Mouse (Mus musculus): ENCODE results near the gene Akap7.
A peak's percentile ranks its signal among the peaks of the same experiment; 100 is the strongest.
"Not testable (repeated sequence)": the region's sequence is repeated elsewhere in the genome, so short reads cannot be mapped to it uniquely, and the experiment has no call there.

The Akap7 gene

GRCm38 (mm10) chr10:25198575-25198974 lies 109.1 kb downstream of the Akap7 start:
- no peak for DNase-seq (ENCODE audit: extremely low read depth, low read depth, low spot score)

GRCm38 (mm10) chr10:25198048-25198447 lies 109.6 kb downstream of the Akap7 start:
- no peak for DNase-seq (ENCODE audit: extremely low read depth, low read depth, low spot score)

DNA sequence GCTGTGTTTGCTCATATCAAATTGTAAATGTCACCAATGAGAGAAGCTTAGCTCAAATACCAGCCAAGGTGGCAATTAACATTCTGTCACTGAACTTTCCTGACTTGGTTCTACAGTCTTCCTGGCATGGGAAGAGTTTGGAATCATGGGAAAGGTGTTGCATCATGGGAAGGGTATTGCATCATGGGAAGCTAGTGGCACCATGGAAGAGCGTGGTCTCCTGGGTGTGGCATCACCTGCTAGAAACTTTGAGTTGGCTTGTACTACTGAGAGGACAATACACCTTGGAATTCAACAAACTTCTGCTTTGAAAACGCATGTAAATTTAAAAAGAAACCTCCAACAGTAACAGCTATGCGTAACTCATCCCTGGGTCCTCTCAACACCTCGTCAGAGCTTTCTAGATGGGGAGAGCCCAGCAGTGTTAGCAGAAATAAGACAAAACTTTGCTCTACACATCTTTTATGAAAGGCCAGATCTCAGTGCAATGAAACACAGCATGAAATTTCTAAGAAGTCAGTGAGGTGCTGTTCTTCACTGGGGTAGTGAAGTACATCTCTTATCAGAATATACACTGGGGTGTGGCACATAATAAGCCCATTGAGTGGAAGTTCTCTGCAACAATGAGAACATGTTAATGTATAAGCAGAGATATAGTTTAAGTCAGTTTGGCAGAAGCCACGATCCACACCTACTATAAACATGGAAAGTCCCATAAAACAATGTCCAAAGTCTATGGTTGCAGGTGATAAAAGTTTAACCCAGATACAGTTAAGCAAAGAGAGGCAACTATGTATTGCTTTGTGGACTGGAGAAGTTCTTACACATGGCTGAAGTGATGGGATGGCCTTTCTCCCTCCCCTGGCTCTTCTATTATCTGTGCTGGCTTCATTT lies 115.2 kb downstream of the Akap7 start:
- no peak for DNase-seq (ENCODE audit: extremely low read depth, low read depth, low spot score)

DNA sequence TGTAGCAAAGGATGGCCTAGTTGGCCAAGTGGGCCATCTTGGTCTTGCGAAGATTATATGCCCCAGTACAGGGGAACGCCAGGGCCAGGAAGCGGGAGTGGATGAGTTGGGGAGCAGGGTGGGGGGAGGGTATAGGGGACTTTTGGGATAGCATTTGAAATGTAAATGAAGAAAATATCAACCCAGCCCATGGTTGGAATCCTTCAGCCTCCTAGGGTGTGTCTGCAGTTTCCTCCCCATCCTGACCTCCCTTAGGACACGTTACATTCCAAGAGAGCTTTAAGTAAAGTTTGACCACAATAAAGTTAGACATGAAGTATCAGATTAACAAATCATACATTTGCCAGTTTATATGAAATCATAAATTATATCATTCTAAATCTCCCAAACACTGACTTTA lies 116.5 kb downstream of the Akap7 start:
- DNase-seq (ENCODE audit: extremely low read depth, low read depth, low spot score): no peak

GRCm38 (mm10) chr10:25186240-25186639 lies 121.4 kb downstream of the Akap7 start:
- DNase-seq (ENCODE audit: extremely low read depth, low read depth, low spot score): not testable (repeated sequence)

GRCm38 (mm10) chr10:25185691-25186090 lies 122.0 kb downstream of the Akap7 start:
- DNase-seq (ENCODE audit: extremely low read depth, low read depth, low spot score): no peak

DNA sequence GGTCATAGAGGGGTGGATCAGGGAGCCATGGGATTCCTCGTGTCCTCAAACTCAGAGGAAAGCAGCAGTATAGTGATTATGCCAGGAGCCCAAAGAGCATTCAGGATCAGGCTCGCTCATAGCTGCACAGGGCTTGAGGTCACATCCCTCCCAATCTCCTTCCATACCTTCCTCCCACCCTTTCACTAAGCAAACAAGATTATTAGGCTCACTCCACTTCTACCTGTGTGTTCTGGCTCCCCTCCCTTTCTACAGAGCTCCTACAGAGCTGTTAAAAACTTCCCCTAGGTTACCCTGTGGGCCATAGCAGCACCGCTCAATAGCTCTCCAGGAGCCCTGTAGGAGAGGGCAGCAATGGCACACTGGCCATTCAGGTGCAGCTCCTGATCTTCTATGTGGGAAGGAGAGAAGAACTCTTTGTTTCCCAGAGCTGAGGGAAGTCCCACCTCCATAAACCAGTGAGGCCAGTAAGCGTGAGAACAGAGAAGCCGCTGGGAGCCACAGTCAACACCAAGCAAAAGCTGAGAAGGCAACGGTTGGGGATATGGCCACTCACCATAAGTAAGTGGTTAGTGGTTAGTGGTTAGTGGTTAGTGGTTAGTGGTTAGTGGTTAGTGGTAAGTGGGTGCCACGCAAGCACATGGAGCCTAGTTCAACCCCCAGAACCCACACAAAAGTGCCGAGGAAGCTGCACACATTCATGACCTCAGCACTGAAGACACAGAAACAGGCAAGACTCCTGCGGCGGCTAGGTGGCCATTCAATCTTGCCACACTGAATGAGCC lies 122.7 kb downstream of the Akap7 start:
- no peak for DNase-seq (ENCODE audit: extremely low read depth, low read depth, low spot score)

DNA sequence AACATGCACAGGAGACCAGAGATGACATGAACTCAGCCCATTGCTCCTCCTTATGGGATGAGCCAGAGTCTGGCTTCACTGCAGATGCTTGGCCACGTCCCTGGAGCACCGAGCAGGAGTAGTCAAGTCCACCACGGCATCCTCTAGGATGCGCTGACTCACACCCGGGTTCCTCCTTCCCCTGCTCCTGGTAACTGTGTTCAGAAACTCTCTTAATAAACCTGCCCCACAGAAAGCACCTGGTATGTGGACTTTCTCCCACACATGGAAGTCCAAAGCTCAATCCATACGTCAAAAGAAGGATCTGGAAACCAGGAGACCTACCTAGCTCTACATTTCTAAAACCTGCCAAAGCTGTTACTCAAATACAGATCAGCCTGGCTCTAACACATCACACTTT lies 124.4 kb downstream of the Akap7 start:
- no peak for DNase-seq (ENCODE audit: extremely low read depth, low read depth, low spot score)

DNA sequence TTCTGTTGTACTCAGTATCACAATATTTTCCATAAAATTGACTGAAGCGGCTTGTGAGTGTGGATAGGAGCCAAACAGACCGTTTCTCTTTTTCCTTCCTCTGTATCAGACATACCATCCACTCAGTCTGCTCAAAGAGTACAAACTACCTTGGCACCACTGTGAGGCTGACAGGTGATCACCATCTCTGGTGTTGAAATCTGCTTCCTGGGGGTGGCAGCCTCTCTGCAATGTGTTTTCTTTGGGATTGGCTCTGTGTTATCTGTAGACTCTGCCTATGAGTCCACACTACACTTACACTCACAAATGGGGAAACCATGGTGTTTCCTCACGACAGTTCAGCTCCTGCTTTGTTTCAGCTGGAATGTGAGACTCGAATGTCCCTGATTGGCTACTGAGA lies 128.6 kb downstream of the Akap7 start:
- peak; percentile 16 for DNase-seq (ENCODE audit: extremely low read depth, low read depth, low spot score)

- DNase-seq (ENCODE audit: extremely low read depth, low read depth, low spot score): no peak
These were observed 130.4 kb downstream of the Akap7 start for GRCm38 (mm10) chr10:25177270-25177669.

DNA sequence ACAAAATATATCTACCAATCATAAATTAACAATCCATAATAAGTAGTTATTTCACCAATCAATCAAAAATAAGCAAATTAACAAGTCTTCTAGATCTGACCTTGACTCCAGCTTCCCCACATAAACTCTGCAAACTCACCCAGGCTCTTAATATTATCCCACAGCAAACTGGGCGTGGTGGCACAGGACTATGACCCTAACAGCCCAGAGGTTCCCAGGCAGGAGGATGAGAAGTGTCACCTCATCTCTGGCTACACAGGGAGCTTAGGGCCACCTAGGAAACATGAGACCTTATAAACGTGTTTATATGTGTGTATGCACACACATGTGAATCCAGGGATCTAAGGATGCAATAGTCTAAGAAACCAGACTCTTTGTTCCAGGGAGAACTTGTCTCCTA lies 132.8 kb downstream of the Akap7 start:
- no peak for DNase-seq (ENCODE audit: extremely low read depth, low read depth, low spot score)

DNA sequence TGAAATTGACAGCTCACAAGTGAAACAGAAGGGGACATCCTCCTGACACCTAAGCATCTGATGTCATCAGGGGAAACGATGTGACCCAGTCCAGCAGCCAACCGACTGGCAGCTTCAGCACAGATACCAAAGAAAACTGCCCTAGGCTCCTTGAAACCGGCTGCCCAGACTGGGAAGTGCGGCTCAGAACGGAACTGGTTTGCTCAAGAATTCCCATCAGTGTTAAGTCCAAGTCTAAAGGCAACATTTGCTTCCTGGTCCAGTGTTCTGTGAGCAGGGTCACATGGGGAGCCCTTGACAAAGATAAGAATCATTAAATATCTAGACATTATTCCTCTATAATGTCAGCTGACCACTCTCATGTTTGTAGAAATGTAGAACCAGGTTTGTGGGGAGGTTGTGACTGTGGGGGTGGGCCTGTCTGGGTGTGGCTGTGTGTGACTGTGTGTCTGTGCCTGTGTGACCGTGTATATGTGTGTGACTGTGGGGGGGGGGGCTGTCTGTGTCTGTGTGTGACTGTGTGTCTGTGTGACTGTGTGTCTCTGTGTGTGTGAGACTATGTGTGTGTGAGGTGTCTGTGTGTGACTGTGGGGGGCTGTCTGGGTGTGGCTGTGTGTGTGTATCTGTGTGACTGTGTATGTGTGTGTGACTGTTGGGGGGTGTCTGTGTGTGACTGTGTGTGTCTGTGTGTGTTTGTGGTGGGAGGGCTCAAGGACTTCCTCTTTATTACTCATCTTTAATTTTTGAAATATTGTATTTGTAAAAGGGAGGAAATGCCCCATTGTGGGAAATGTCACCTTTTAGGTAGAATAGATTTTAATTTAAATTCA lies 140.1 kb downstream of the Akap7 start:
- DNase-seq (ENCODE audit: extremely low read depth, low read depth, low spot score): no peak

- not testable (repeated sequence) for DNase-seq (ENCODE audit: extremely low read depth, low read depth, low spot score)
These were observed 144.2 kb downstream of the Akap7 start for GRCm38 (mm10) chr10:25163510-25163909.

DNA sequence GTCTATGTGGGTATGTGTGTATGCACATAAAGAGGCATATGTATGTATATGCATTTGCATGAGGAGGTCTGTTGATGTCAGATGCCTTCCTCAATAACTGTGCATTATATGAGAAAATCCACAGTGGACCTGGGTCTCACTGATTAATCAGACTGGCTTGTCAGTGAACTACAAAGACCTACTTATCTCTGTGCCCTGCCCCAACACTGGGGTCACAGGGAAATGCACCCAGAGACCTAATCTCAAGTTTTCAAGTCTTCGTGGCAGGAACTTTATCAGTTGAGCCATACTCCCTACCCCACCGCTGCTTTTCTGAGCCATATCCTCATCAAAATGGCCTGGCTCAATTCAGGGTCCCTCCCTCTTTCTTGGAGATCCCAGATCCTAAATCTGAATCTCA lies 146.0 kb downstream of the Akap7 start:
- DNase-seq (ENCODE audit: extremely low read depth, low read depth, low spot score): no peak

GRCm38 (mm10) chr10:25158651-25159050 lies 149.0 kb downstream of the Akap7 start:
- no peak for DNase-seq (ENCODE audit: extremely low read depth, low read depth, low spot score)

GRCm38 (mm10) chr10:25157339-25157738 lies 150.3 kb downstream of the Akap7 start:
- no peak for DNase-seq (ENCODE audit: extremely low read depth, low read depth, low spot score)

GRCm38 (mm10) chr10:25154225-25154624 lies 153.4 kb downstream of the Akap7 start:
- no peak for DNase-seq (ENCODE audit: extremely low read depth, low read depth, low spot score)

GRCm38 (mm10) chr10:25151172-25151800 lies 156.4 kb downstream of the Akap7 start:
- DNase-seq (ENCODE audit: extremely low read depth, low read depth, low spot score): no peak

DNA sequence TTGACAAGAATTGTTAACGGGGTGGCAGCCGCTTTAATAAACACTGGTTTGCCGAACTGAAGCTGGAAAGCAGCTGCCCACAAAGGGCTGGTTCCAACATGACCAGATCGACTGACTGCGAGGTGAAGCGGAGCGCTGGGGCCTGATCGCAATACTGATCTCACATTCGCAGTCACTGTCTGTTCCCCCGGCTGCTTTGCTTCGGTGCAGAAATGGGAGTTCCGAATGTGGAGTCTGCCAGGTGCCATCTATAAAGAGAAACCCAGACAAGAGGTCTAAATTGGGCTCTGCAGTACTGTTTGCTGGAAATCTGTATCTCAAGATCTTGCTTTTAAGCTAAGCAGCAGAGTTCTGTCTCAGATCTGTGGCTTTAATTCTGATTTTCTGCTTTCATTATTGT lies 161.8 kb downstream of the Akap7 start:
- DNase-seq (ENCODE audit: extremely low read depth, low read depth, low spot score): no peak

Data from fat pad, adult 2 months (tissue).